Mouse (Mus musculus) c-Kit-positive CD71-positive TER-119-positive erythroid progenitor cells, embryonic 14.5 days (primary cell): ENCODE results near the gene Kcnj13.
A peak's percentile ranks its signal among the peaks of the same experiment; 100 is the strongest.

Experiments used
- DNase-seq: peaks from one replicate; pipeline ENCODE4 v3.0.0-alpha.2; 2013; ENCODE audit warnings: low spot score

Kcnj13 gene

GRCm38 (mm10) chr1:87394594-87394993 lies at the start of gene Kcnj13:
Kcnj13 (minus strand) TSS chr1:87394729.
- no peak for DNase-seq

DNA sequence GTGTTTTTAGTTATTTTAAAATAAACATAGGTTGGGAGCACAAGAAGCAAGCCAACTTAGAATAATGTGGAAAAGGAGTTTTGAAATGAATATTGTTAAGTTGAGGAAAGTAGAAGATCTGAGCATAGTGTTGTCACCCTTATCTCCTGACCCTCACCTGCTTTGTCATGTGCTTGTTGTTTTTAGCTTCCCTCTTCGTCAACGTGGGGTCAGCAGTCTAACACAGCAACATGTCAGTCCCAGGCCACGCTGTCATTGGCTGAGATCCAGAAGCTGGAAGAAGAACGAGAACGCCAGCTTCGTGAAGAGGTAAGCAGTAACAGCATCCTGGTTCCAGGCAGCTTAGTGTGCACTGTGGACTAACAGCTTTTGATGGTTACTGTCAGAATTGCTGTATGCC lies 42.1 kb upstream of the Kcnj13 start:
- DNase-seq: no peak

DNA sequence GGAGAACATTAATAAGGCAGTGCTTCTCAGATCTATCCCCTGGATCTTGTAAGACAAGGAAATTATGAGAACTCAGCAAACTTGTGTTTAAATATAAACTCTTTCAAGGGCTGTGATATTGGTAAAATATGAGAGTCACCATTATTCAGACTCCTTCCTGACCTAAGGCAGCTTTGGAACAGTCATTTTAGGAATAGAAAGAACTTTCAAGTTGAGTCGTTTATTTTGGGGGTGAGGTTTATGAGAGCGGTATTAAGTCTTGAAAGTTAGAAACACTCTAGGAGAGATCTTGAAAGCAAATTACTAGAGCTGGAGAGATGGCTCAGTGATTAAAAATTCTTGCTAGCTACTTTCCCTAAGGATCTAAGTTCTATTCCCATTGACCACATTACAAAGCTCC lies 40.6 kb upstream of the Kcnj13 start:
- no peak for DNase-seq

- DNase-seq: peak; percentile 70
These were observed 24.2 kb upstream of the Kcnj13 start for GRCm38 (mm10) chr1:87418733-87419132.

- no peak for DNase-seq
These were observed 14.9 kb upstream of the Kcnj13 start for GRCm38 (mm10) chr1:87409380-87409779.

DNA sequence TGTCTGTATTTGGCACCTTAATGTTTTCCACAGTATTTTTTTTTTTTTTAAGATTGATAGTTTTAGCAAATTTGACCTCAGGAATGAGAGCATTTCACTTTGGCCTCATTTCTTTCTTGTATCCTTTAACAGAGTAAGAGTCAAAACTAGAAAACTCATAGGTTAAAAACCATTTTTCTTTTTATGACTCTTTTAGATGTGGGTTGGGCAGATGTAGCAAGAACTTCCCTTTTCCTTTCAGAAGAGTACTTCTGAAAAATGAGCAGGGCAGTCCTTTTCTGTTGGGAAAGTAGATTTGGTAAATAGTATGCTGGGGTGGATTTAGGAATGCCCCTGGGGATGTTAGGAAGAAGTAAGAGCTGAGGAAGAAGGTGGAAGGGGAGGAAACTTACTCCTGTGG lies 11.5 kb upstream of the Kcnj13 start:
- DNase-seq: no peak

GRCm38 (mm10) chr1:87404710-87405109 lies 10.2 kb upstream of the Kcnj13 start:
- DNase-seq: no peak

DNA sequence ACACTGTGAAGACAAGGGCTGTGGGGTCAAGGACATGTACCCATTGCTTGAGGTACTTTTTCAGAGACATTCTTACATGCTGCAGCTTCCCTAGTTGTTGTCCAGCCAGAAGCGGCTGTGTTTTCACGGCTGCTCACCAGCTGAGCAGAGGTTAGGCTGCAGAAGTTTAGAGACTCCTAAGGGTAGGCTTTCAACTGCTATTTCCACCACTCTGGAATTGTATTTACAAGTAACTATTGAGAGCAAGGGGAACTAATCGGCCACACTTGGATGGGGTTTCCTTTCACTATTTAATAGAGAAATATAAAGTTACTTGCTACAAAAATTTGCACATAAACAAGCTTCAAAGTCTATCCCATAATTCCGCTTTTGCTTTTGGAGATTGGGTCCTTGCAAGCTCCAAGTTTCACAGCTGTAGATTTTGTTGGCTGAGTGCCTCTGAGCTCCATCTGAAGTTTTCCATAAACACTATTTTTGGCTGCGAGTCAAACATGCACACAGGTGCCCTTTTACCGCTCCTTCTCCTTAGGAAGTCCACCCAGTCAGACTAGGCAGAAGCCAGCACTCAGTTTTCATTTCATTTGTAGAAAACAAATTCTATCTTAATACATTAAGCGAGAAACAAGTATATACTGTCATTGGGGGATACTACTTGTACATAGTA lies 2.5 kb upstream of the Kcnj13 start:
- DNase-seq: no peak

DNA sequence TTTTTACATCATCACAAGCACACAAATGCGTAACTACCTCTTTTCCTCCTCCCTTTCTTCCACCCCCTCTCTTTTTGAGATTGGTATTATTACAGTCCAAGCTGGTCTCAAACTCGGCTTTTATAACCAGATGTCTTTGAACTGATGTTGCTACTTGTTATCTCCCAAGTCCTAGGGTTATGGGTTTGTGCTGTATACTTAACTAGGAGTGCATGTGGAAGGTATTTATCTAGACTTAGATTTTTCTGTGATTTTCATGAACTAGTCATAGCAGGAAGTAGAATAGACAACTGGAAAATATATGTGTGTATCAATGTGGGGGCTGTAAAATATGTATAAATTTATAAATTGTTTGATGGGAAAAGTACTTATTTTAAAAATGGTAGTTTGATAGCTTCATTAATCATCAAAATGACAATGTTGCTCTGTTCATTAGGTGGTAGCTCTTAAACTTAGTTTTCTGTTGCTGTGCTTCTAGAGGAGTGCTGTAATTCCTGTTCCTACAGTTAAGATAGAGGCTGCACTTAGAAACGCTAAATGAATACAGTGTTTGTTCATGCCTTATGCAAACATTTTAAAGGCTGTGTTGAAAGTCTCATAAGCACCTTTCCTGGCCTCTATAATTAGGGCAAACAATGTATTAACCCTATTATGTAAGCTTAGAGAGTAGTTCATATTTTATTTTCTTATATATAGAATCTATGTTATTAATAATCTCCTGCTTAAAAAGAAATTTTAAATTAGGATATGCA lies 909 bp downstream of the Kcnj13 start:
- DNase-seq: no peak

DNA sequence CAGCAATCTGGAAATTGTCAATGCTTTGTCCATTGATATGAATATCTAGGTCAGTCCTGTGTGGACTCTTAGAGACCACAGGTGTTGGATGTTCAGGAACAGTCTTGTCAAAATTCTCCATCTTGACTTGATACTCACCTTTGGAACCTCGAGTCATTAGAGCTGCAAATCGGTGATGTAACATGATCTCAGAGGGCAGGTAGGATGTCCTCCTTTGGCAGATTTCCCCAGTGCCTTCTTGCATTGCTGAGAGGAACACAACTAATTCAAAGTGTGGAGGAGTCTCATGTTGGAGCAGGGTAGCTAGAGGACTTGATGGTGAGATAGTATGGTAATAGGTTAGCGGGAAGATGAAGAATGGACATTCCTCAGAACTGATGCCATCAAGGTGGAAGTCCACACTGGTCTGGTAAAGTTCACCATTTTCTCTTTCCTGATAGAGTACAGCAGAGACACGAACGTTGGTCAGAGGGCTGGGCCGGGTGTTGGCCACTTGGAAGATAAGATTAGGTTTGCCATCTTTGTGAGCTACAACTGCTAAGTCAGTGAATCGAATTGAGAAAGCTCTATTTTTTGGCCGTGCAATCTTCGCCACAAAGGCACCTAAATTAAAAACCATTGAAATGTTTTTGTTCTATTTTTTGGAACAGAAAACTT lies 8.0 kb downstream of the Kcnj13 start:
- peak; percentile 23 for DNase-seq

DNA sequence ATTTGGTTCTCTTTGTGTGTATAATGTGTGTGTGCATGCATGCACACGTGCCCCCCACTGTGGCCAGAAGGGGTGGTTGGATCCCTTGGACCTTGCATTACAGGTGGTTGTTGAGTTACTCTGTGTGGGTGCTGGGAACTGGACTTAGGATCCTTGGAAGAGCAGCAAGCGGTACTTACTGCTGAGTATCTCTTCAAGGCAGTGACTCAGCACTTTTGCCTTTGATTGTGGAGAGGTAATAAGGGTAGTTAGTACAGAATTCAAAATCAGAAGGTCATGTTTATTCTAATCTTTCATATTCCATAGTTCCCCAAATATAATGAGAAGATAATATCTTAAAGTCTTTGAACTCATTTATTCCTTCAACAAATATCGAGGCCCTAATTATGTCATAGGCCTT lies 13.4 kb downstream of the Kcnj13 start:
- DNase-seq: peak; percentile 14

DNA sequence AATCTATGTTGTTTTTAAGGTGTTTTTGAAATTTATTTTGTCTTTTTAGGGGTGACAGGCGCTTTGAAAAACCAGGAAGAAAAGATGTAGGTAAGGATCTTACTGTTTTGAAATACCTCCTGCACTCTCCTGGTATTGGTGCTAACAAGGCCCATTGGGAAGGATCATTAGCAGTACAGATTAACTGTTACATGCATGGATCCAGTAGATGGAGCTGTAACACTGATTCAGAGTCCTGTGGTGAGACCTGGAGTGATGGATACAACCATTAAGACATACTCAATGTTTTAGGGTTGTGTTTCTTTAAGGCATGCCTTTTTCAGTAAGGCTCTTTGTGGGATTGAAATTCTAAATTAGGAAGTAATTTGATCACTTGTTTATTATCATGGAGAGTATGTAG lies 14.6 kb downstream of the Kcnj13 start:
- peak; percentile 14 for DNase-seq

DNA sequence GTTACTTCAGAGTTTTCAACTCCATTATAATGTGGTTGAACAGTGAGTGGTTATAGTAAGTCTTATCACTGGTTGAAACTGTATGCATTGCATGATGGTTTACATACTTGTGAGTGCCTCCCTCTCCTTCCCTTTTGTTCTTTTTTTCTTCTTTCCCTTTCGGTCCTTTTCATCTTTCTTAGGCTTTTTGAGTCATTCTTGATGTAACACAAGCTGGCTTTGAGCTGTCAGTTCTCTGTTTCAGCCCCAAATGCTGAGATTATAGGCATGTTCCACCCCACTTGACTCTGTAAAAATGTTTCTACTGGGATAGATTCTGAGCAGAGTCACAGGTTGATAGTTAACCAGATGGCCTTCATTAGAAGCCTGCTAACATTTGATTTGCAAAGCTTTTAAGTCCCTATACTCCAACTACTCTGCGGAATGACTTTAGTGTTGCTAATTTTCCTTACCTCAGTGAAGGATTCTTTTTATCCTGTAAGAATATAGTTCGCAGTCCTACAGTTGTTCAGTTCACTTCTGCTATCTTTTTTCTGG lies 16.4 kb downstream of the Kcnj13 start:
- no peak for DNase-seq

- no peak for DNase-seq
These were observed 34.3 kb downstream of the Kcnj13 start for GRCm38 (mm10) chr1:87360276-87360675.

DNA sequence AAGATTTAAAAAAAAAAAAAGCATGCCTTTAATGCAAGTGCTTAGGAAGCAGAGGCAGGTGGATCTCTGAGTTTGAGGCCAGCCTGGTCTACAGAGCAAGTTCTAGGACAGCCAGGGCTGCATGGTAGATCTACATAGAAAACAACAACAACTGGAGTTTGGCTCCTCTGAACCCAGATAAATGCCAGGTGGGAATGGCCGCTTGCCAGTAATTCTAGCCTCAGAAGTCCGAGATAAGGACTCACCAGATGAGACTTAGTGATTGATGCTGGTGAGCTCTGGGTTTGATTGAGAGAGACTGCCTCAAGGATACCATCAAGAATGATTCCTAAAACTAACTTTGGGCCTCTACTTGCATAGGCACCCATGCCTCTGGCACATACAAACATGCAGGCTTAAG lies 44.0 kb downstream of the Kcnj13 start:
- no peak for DNase-seq
